Mouse (Mus musculus) right cerebral cortex, postnatal 14 days (tissue): ENCODE data around the gene Capza1.
"Not testable (repeated sequence)": the region's sequence is repeated elsewhere in the genome, so short reads cannot be mapped to it uniquely, and the experiment has no call there.

Experiments used
- DNase-seq: peaks from one replicate; pipeline ENCODE4 v3.0.0; 2022

The Capza1 gene

GRCm38 (mm10) chr3:104816130-104816529 lies 48.2 kb downstream of the Capza1 start:
- DNase-seq = no peak

- DNase-seq = no peak
Measured at GRCm38 (mm10) chr3:104815346-104815745, 49.0 kb downstream of the Capza1 start.

GRCm38 (mm10) chr3:104814746-104815145 lies 49.6 kb downstream of the Capza1 start:
- no peak for DNase-seq

GRCm38 (mm10) chr3:104813227-104813626 lies 51.1 kb downstream of the Capza1 start:
- DNase-seq = not testable (repeated sequence)

GRCm38 (mm10) chr3:104812254-104812653 lies 52.1 kb downstream of the Capza1 start:
- DNase-seq = no peak

- DNase-seq = no peak
Measured at GRCm38 (mm10) chr3:104811752-104812151, 52.6 kb downstream of the Capza1 start.

GRCm38 (mm10) chr3:104805539-104805938 lies 58.8 kb downstream of the Capza1 start:
- no peak for DNase-seq

- no peak for DNase-seq
Measured at GRCm38 (mm10) chr3:104804312-104804711, 60.0 kb downstream of the Capza1 start.

GRCm38 (mm10) chr3:104801481-104801880 lies 62.8 kb downstream of the Capza1 start:
- no peak for DNase-seq

- DNase-seq = no peak
Measured at GRCm38 (mm10) chr3:104800681-104801080, 63.6 kb downstream of the Capza1 start.

- DNase-seq = no peak
Measured at GRCm38 (mm10) chr3:104796430-104797082, 67.7 kb downstream of the Capza1 start.

GRCm38 (mm10) chr3:104795661-104796340 lies 68.5 kb downstream of the Capza1 start:
- DNase-seq = no peak

- no peak for DNase-seq
Measured at GRCm38 (mm10) chr3:104794953-104795470, 69.3 kb downstream of the Capza1 start.

- DNase-seq = peak; percentile 89
Measured at GRCm38 (mm10) chr3:104793871-104794828, 70.2 kb downstream of the Capza1 start.

- no peak for DNase-seq
Measured at GRCm38 (mm10) chr3:104792360-104793270, 71.7 kb downstream of the Capza1 start.

GRCm38 (mm10) chr3:104791671-104792070 lies 72.6 kb downstream of the Capza1 start:
- no peak for DNase-seq

- no peak for DNase-seq
Measured at GRCm38 (mm10) chr3:104791017-104791416, 73.3 kb downstream of the Capza1 start.

GRCm38 (mm10) chr3:104790401-104790937 lies 73.8 kb downstream of the Capza1 start:
- peak; percentile 59 for DNase-seq

- DNase-seq = no peak
Measured at GRCm38 (mm10) chr3:104789822-104790221, 74.5 kb downstream of the Capza1 start.

- DNase-seq = no peak
Measured at GRCm38 (mm10) chr3:104789312-104789605, 75.0 kb downstream of the Capza1 start.

- peak; percentile 70 for DNase-seq
Measured at GRCm38 (mm10) chr3:104788561-104789311, 75.6 kb downstream of the Capza1 start.
